Mouse (Mus musculus) kidney, embryonic 16.5 days (tissue): Measurements from ENCODE around the gene Ccdc12. TPM values are rescaled to one million over a fixed set of nuclear protein-coding genes. Genes with fewer than 3 reads are reported as not detected.

Experiments
- ATAC-seq: fragments of 200-750 bp; cut with Nextera tagmentation; 2 replicates; pipeline ENCODE4 v1.8.0; 2017; ENCODE audit warnings: moderate TSS enrichment; ENCODE audit not compliant: low FRiP score, low TSS enrichment
- H3K27ac ChIP-seq: fragments of 300-500 bp; sonication (generic); 2 replicates; pipeline ENCODE4 v1.5.1; 2014; ENCODE audit warnings: low read length
- H3K27me3 ChIP-seq: fragments of 300-500 bp; sonication (generic); 2 replicates; pipeline ENCODE4 v1.6.1; 2014; ENCODE audit warnings: low read length, control low read depth, mixed read lengths; ENCODE audit not compliant: insufficient read depth
- H3K36me3 ChIP-seq: fragments of 300-500 bp; sonication (generic); 2 replicates; pipeline ENCODE4 v1.6.1; 2014; ENCODE audit warnings: low read length, control low read depth, mixed read lengths; ENCODE audit not compliant: insufficient read depth
- H3K4me1 ChIP-seq: fragments of 300-500 bp; sonication (generic); 2 replicates; pipeline ENCODE4 v1.6.1; 2014; ENCODE audit warnings: low read length, control low read depth, mixed read lengths; ENCODE audit not compliant: insufficient read depth
- H3K4me2 ChIP-seq: fragments of 300-500 bp; sonication (generic); replicated peaks from 2 replicates; pipeline ENCODE4 v1.6.1; 2014; ENCODE audit warnings: low read depth, low read length
- H3K4me3 ChIP-seq: fragments of 300-500 bp; sonication (generic); 2 replicates; pipeline ENCODE4 v1.5.1; 2014; ENCODE audit warnings: mild to moderate bottlenecking, low read length
- H3K9ac ChIP-seq: fragments of 300-500 bp; sonication (generic); replicated peaks from 2 replicates; pipeline ENCODE4 v1.6.1; 2014; ENCODE audit warnings: low read length
- H3K9me3 ChIP-seq: fragments of 300-500 bp; sonication (generic); 2 replicates; pipeline ENCODE4 v1.6.1; 2016; ENCODE audit warnings: low read length, control low read depth
- WGBS: fragments of 180-500 bp; shearing (Covaris S2); extraction: QIAGEN DNeasy Blood & Tissue Kit; methylation state at CpG from one replicate; pipeline ENCODE4 v1.1.7; 2014; 5-methylcytosine and 5-hydroxymethylcytosine counted together
- polyA plus RNA-seq: library from polyadenylated mRNA; unstranded; fragments of >200 nt; fragmentation: Nextera tagmentation; extraction: Ambion mirVana; gene quantifications from 2 replicates; pipeline ENCODE4 v1.2.1, GENCODE M21; 2015

Gene Ccdc12
- polyA plus RNA-seq, 1 experiment from 2014 or later, result 155 TPM

- WGBS, result 25% methylated on average over 4 of the region's 4 CpGs
- H3K27ac ChIP-seq, result no peak overlapping the region
- H3K4me1 ChIP-seq, result peaks cover 29% of the 10 kb centered on the region
- 0 out of 2 replicates have a peak overlapping the region, but pooled peaks have one; percentile 16 for H3K9ac ChIP-seq
- no peaks in the 10 kb centered on the region for H3K9me3 ChIP-seq
- ATAC-seq, result no peak
- no peak overlapping the region for H3K4me3 ChIP-seq
- no peak overlapping the region; the same call in 1 of the 2 replicates for H3K4me2 ChIP-seq
- H3K27me3 ChIP-seq, result no peaks in the 10 kb centered on the region
- H3K36me3 ChIP-seq, result no peaks in the 10 kb centered on the region
These were observed 11.0 kb downstream of the Ccdc12 start for GRCm38 (mm10) chr9:110667219-110667836.

- 92% methylated on average over 6 of the region's 6 CpGs for WGBS
- Histone ChIP-seq H3K9ac (no peak overlapping the region), H3K4me3 (no peak overlapping the region), H3K4me2 (no peak overlapping the region), H3K4me1 (peaks cover 34% of the 10 kb centered on the region), H3K36me3 (no peaks in the 10 kb centered on the region), H3K27ac (no peak overlapping the region), H3K27me3 (no peaks in the 10 kb centered on the region), H3K9me3 (no peaks in the 10 kb centered on the region)
- no peak for ATAC-seq
These were observed 12.4 kb downstream of the Ccdc12 start for GRCm38 (mm10) chr9:110668601-110669293.

DNA sequence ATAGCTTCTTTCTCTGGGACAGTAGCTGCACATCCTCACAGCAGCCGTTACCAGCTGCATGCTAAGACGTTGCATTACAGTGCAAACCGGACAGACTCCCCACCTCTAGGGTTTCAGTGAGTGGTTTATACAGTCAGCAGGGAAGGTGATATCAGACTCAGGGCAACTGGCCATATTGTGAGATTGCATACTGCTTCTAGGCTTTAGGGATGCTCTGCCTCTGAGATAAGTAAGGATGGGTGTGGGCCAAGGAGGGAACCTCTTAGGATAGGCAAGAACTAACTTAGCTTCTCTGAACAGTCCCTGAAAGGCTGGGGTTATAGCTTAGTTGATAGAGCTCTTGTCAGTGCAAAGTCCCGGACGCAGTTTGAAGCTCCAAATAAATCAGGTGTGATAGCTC is 13.5 kb downstream of the Ccdc12 start:
- no peaks in the 10 kb centered on the region for H3K36me3 ChIP-seq
- H3K4me1 ChIP-seq, result peaks cover 34% of the 10 kb centered on the region
- WGBS, result 69% methylated on average over 5 of the region's 5 CpGs
- ATAC-seq, result no peak
- no peaks in the 10 kb centered on the region for H3K9me3 ChIP-seq
- no peak overlapping the region for H3K4me3 ChIP-seq
- no peak overlapping the region for H3K4me2 ChIP-seq
- no peak overlapping the region for H3K27ac ChIP-seq
- no peaks in the 10 kb centered on the region for H3K27me3 ChIP-seq
- no peak overlapping the region for H3K9ac ChIP-seq

DNA sequence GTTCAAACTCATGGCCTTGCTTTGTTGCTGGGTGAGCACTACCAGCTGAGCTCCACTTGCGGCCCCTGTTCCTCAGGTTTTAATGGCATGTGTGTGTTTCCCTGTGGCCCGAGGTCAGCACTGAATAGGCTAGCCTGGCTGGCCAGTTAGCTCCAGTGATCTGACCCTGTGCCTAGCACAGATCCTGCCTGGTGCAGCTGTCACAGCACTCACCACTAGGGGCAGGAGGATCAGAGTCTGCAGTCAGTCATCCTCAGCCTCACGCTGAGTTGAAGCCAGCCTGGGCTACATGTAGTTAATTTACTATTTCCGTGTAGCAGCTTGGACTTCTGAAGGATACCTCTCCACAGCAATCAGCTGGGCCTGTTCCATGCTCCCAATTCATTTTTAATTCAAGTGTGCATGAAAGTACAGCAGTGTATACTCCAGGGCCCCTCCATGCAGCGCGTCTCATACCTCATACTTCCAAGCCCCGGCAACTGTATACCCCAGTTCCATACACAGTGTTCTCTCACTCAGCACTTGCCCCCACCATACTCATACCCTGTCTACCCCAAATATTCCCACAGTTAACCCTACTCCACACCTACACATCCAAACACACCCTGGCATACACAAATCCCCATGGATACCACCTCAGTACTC is 16.3 kb downstream of the Ccdc12 start:
- Histone ChIP-seq H3K36me3 (no peaks in the 10 kb centered on the region), H3K4me3 (no peak overlapping the region), H3K27ac (no peak overlapping the region), H3K9me3 (no peaks in the 10 kb centered on the region), H3K4me1 (peaks cover 19% of the 10 kb centered on the region), H3K27me3 (no peaks in the 10 kb centered on the region), H3K9ac (no peak overlapping the region), H3K4me2 (no peak overlapping the region)
- WGBS, result 67% methylated on average over 7 of the region's 7 CpGs
- ATAC-seq, result 0 out of 2 replicates have a peak, but pooled peaks have one; percentile 52

DNA sequence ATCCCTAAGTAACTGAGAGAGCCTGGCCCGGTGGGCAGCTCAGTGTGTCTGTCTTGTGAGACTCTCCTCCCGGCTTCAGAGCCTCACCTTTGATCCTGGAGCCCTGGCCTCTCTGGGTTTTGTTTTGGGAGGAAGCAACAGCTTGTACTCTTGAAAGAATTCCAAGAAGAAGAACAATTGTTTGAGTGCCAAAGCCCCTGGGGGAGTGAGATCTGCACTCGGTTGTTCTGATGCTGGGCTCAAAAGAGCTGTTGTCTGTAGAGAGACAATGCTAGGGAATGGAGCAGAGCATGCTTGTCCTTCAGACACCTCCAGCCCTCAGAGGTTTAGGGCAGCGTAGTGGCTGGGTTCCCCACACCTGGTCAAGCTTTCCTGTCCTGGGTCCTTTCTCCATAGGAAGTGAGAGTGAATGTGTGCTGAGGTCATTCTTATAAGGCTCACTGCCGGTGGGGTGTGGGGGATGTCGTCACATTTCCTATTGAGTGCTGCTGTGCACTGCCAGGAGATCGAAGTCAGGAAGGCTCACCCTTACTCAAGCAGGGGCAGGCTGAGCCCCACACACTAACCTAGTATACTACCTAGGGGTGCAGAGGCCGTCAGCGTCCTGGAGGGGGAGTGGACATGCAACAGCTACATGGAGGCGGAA is 16.9 kb downstream of the Ccdc12 start:
- H3K27me3 ChIP-seq, result no peaks in the 10 kb centered on the region
- H3K4me2 ChIP-seq, result no peak overlapping the region
- H3K27ac ChIP-seq, result peak overlapping the region; percentile 25; the same call in 1 of the 2 replicates
- H3K4me3 ChIP-seq, result no peak overlapping the region
- peak; percentile 36; the same call in 1 of the 2 replicates for ATAC-seq
- WGBS, result 59% methylated on average over 10 of the region's 10 CpGs
- H3K9me3 ChIP-seq, result no peaks in the 10 kb centered on the region
- H3K9ac ChIP-seq, result no peak overlapping the region
- no peaks in the 10 kb centered on the region for H3K36me3 ChIP-seq
- H3K4me1 ChIP-seq, result peaks cover 21% of the 10 kb centered on the region

DNA sequence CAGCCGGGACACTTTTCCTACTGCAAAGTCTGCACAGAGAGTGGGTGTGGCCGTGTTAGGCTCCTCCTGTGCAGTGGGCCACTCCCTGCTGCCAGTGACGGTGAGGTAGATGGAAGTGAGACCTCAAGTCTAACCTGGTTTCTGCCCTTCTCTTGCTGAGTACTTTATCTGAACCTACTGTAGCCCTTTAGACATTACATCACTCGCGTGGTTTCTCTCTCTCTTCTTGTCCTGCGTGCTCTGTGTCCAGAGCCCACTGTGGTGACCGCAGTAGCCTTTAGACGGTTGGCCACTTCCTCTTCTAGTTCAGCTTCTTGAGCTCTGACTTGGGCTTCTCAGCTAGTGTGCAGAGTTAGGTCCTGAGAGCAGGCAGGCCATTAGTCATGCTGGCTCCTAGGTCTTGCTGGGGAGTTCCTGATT is 20.2 kb downstream of the Ccdc12 start:
- no peak for ATAC-seq
- H3K4me2 ChIP-seq, result no peak overlapping the region
- no peaks in the 10 kb centered on the region for H3K36me3 ChIP-seq
- peaks cover 26% of the 10 kb centered on the region for H3K4me1 ChIP-seq
- no peaks in the 10 kb centered on the region for H3K27me3 ChIP-seq
- H3K9ac ChIP-seq, result no peak overlapping the region
- H3K4me3 ChIP-seq, result no peak overlapping the region
- no peak overlapping the region; the same call in 1 of the 2 replicates for H3K27ac ChIP-seq
- H3K9me3 ChIP-seq, result no peaks in the 10 kb centered on the region
- WGBS, result 81% methylated on average over 8 of the region's 8 CpGs

DNA sequence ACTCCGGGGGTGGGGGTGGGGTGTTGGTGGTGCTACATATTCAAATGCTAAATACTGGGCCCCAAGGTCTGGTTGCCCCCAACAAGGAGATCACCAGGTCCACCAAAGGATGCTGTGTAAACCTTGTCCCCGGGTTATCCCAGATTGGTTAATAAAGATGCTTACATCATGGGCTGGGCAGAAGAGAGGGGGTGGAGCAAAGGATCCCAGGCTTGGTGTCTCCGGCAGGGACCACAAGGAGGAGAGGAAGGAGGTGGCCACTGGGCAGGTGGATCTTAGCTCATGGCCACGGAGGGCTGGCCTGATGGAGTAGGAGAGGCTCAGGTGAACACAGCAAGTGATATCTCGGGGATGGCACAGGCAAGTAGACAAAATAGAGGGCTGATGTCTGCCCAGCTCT is 22.6 kb downstream of the Ccdc12 start:
- 73% methylated on average over 5 of the region's 5 CpGs for WGBS
- Histone ChIP-seq H3K36me3 (no peaks in the 10 kb centered on the region), H3K4me1 (peaks cover 43% of the 10 kb centered on the region), H3K9ac (no peak overlapping the region), H3K27me3 (no peaks in the 10 kb centered on the region), H3K4me3 (no peak overlapping the region), H3K4me2 (no peak overlapping the region), H3K27ac (no peak overlapping the region), H3K9me3 (no peaks in the 10 kb centered on the region)
- no peak for ATAC-seq

DNA sequence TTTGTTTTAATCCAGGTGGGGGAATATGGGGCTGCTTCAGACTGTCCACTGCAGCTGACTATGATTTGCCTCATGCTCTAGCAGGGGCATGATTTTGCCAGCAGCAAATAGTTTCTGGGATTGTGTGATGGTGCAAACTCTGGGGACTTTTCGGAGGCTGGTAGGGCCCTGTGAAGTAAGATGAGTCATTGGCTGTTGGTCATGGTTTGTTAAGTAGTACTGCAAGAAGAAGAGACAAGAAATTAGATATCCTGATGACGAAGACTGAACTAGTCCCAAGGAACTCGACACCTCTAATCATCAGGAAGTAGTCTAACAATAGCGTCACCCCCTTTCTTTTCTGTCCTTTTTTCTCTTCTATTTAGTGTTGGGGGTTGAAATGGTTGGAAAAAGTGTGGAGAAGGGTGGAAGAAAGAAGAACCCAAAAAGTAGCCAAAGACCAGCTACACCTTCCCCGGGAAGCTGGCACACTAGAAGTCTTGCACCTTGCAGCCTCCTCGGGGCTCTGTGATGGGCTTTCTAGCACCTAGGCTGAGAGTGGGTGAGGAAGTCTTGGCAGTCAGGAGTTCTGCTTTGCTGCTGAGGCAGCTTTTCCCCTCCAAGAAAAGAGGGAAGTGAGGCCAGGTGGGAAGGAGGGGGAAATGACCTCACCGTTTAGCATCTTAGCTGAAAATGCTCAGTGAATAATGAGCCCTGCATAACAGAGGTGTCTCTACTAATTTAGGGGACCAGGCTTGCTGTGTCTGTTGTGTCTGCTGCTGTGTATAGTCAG is 24.6 kb downstream of the Ccdc12 start:
- H3K4me1 ChIP-seq, result peaks cover 63% of the 10 kb centered on the region
- H3K36me3 ChIP-seq, result no peaks in the 10 kb centered on the region
- H3K4me3 ChIP-seq, result no peak overlapping the region
- no peaks in the 10 kb centered on the region for H3K27me3 ChIP-seq
- ATAC-seq, result no peak
- H3K9ac ChIP-seq, result no peak overlapping the region
- no peaks in the 10 kb centered on the region for H3K9me3 ChIP-seq
- no peak overlapping the region for H3K4me2 ChIP-seq
- 69% methylated on average over 7 of the region's 7 CpGs for WGBS
- H3K27ac ChIP-seq, result 0 out of 2 replicates have a peak overlapping the region, but pooled peaks have one; percentile 38

GRCm38 (mm10) chr9:110681817-110682216 is 25.5 kb downstream of the Ccdc12 start:
- Histone ChIP-seq H3K9ac (no peak overlapping the region), H3K9me3 (no peaks in the 10 kb centered on the region), H3K4me3 (no peak overlapping the region), H3K36me3 (no peaks in the 10 kb centered on the region), H3K27ac (peak overlapping the region; percentile 57), H3K27me3 (no peaks in the 10 kb centered on the region), H3K4me1 (peaks cover 64% of the 10 kb centered on the region), H3K4me2 (no peak overlapping the region)
- ATAC-seq, result no peak
- WGBS, result 68% methylated on average over 9 of the region's 9 CpGs
